Mouse (Mus musculus): ENCODE data around the gene Taar7f. TPM values are rescaled to one million over a fixed set of nuclear protein-coding genes. Genes with fewer than 3 reads are reported as not detected.

The Taar7f gene
- not detected in 2 replicates for polyA plus RNA-seq (2014; fragmentation: Nextera tagmentation; extraction: Ambion mirVana)

DNA sequence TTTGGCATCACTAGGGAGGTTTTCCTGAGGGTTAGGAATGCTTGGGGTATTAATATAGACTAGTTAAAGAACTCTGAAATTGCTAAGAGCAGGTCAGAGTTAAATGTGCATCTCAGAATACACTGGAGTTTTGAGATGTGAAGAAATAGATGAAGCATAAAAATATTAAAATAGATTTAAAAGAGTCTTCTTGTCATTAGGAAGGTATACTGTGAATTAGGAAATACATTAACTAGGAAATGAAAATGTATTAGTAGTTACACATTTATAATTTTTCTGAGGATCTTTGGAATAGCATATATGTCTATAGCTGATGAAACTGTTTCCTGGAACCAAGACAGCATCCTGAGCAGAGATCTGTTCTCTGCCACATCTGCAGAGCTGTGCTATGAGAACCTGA is at the start of gene Taar7f:
Gene Taar7f, plus strand, starts transcription at position 301 of the 400 bp plus-strand sequence.
- DNase-seq (ENCODE audit: low spot score) (no peak), ATAC-seq (replicated peaks; ENCODE audit: low FRiP score) (no peak)
- Histone ChIP-seq H3K36me3 (ENCODE audit: control insufficient read depth, insufficient read depth, low read length) (no peaks in the 10 kb centered on the region), H3K27ac (ENCODE audit: low read depth, low read length) (no peak within 1 kb of the TSS), H3K4me1 (replicated peaks; ENCODE audit: control insufficient read depth, insufficient read depth, low read length) (no peaks in the 10 kb centered on the region), H3K9me3 (ENCODE audit: control insufficient read depth, low read length) (no peaks in the 10 kb centered on the region), H3K27me3 (ENCODE audit: control insufficient read depth, insufficient read depth, low read length) (no peaks in the 10 kb centered on the region), H3K4me3 (ENCODE audit: low read depth, low read length) (no peak within 1 kb of the TSS), H3K4me2 (ENCODE audit: low read depth, low read length, severe bottlenecking) (no peak within 1 kb of the TSS), H3K9ac (ENCODE audit: low read length) (no peak within 1 kb of the TSS)

DNA sequence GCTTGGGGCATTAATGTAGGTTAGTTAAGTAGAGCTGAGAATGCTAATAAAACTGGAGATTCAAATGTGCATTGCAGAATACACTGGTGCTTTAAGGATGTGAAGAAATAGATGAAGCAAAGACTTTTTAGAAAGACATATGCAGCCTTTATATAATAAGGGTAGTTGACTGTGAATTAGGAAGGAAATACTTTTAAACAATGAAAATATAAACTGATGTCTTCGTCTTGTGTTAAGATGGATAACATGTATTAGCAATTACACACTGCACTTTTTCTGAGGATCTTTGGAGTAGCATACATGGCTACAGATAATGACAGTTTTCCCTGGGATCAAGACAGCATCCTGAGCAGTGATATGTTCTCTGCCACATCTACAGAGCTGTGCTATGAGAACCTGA is 49.7 kb upstream of the Taar7f start, which contains the start of gene Taar7b:
Gene Taar7b, plus strand, starts transcription at position 301 of the 400 bp plus-strand sequence.
- Histone ChIP-seq H3K27me3 (ENCODE audit: control insufficient read depth, insufficient read depth, low read length) (no peaks in the 10 kb centered on the region), H3K9me3 (ENCODE audit: control insufficient read depth, low read length) (no peaks in the 10 kb centered on the region), H3K27ac (ENCODE audit: low read depth, low read length) (no peak within 1 kb of the TSS), H3K4me2 (ENCODE audit: low read depth, low read length, severe bottlenecking) (no peak within 1 kb of the TSS), H3K4me3 (ENCODE audit: low read depth, low read length) (no peak within 1 kb of the TSS), H3K36me3 (ENCODE audit: control insufficient read depth, insufficient read depth, low read length) (no peaks in the 10 kb centered on the region), H3K4me1 (replicated peaks; ENCODE audit: control insufficient read depth, insufficient read depth, low read length) (no peaks in the 10 kb centered on the region), H3K9ac (ENCODE audit: low read length) (no peak within 1 kb of the TSS)
- no peak for ATAC-seq (replicated peaks; ENCODE audit: low FRiP score)
- no peak for DNase-seq (ENCODE audit: low spot score)
- 93% methylated on average over 1 of the region's 1 CpGs for WGBS

DNA sequence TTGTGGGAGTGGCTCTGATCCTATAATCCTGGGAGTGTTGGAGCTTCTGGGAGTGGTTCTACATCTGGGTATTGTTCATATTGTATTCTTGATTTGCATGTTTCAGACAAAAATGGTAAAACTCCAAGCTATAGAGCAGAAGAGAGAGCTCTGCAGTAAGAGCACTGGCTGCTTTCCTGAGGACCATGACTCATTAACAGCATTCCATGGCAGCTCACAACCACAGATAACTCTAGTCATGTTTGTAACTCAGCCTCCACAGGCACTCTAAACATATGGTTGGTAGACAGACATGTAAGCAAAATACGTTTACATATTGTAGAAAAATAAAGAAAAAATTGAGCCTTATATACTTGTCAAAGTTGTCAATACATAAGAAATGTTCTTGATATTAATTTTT is 42.9 kb upstream of the Taar7f start:
- ATAC-seq (replicated peaks; ENCODE audit: low FRiP score) = no peak
- Histone ChIP-seq H3K4me2 (ENCODE audit: low read depth, low read length, severe bottlenecking) (no peak overlapping the region), H3K36me3 (ENCODE audit: control insufficient read depth, insufficient read depth, low read length) (no peaks in the 10 kb centered on the region), H3K27ac (ENCODE audit: low read depth, low read length) (no peak overlapping the region), H3K9me3 (ENCODE audit: control insufficient read depth, low read length) (no peaks in the 10 kb centered on the region), H3K4me1 (replicated peaks; ENCODE audit: control insufficient read depth, insufficient read depth, low read length) (no peaks in the 10 kb centered on the region), H3K9ac (ENCODE audit: low read length) (no peak overlapping the region), H3K4me3 (ENCODE audit: low read depth, low read length) (no peak overlapping the region), H3K27me3 (ENCODE audit: control insufficient read depth, insufficient read depth, low read length) (no peaks in the 10 kb centered on the region)
- DNase-seq (ENCODE audit: low spot score) = no peak
- WGBS = 87% methylated on average over 1 of the region's 1 CpGs

DNA sequence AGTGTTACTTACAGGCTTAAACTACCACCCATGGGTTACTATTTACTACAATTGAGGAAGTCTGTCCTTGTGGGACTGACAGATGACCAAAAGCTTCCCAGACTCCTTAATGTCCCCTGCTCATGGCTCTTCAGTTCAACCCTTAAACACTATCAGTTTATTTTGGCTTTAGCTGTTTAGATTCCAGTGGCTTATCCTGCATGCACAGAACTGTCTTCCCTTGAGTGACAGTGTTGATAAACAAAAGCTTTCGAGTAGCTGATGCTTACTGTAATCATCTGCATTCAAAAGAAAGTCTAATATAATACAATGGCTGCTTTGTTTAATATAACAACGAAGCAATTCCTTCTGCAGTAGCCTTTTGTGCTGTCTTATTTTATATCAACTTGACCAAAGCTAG is 42.3 kb upstream of the Taar7f start:
- H3K4me1 ChIP-seq (replicated peaks; ENCODE audit: control insufficient read depth, insufficient read depth, low read length) = no peaks in the 10 kb centered on the region
- H3K4me2 ChIP-seq (ENCODE audit: low read depth, low read length, severe bottlenecking) = no peak overlapping the region
- ATAC-seq (replicated peaks; ENCODE audit: low FRiP score) (no peak), DNase-seq (ENCODE audit: low spot score) (no peak)
- H3K9ac ChIP-seq (ENCODE audit: low read length) = no peak overlapping the region
- no peak overlapping the region for H3K4me3 ChIP-seq (ENCODE audit: low read depth, low read length)
- H3K36me3 ChIP-seq (ENCODE audit: control insufficient read depth, insufficient read depth, low read length) = no peaks in the 10 kb centered on the region
- 79% methylated on average over 2 of the region's 2 CpGs for WGBS
- no peak overlapping the region for H3K27ac ChIP-seq (ENCODE audit: low read depth, low read length)
- H3K9me3 ChIP-seq (ENCODE audit: control insufficient read depth, low read length) = no peaks in the 10 kb centered on the region
- H3K27me3 ChIP-seq (ENCODE audit: control insufficient read depth, insufficient read depth, low read length) = no peaks in the 10 kb centered on the region

DNA sequence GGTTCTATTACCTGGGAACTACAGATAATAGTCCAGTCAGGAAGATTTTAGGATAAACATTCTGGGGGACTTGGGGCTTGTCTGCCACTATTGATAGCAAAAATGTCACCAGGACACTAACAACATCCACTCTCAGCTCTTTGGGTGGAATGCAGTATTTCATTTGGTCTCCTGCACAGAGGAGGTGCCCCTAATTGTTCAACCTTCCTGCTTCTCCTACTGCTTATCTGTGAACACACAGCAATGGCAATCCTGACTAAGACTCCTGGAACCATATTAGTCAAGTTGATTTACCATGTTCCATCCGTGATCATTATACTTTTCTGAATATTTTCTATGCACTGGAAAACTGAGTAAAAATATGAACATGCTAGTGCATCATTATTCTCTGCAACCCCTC is 41.2 kb upstream of the Taar7f start:
- H3K27ac ChIP-seq (ENCODE audit: low read depth, low read length) = no peak overlapping the region
- 97% methylated on average over 1 of the region's 1 CpGs for WGBS
- H3K36me3 ChIP-seq (ENCODE audit: control insufficient read depth, insufficient read depth, low read length) = no peaks in the 10 kb centered on the region
- no peaks in the 10 kb centered on the region for H3K9me3 ChIP-seq (ENCODE audit: control insufficient read depth, low read length)
- H3K9ac ChIP-seq (ENCODE audit: low read length) = no peak overlapping the region
- no peak overlapping the region for H3K4me2 ChIP-seq (ENCODE audit: low read depth, low read length, severe bottlenecking)
- H3K27me3 ChIP-seq (ENCODE audit: control insufficient read depth, insufficient read depth, low read length) = no peaks in the 10 kb centered on the region
- no peak overlapping the region for H3K4me3 ChIP-seq (ENCODE audit: low read depth, low read length)
- DNase-seq (ENCODE audit: low spot score) (no peak), ATAC-seq (replicated peaks; ENCODE audit: low FRiP score) (no peak)
- H3K4me1 ChIP-seq (replicated peaks; ENCODE audit: control insufficient read depth, insufficient read depth, low read length) = no peaks in the 10 kb centered on the region

DNA sequence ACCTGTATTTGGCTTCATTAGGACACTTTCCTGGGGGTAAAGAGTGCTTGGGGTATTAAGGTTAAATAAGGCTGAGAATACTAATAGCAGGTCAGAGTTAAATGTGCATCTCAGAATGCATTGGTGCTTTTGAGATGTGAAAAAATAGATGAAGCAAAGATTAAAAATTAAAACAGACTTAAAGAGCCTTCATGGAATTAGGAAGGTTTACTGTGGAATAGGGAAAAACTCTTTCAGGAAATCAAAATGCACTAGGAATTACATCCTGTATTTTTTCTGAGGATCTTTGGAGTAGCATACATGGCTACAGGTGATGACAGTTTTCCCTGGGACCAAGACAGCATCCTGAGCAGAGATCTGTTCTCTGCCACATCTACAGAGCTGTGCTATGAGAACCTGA is 22.4 kb upstream of the Taar7f start, which contains the start of gene Taar7d:
Gene Taar7d, plus strand, starts transcription at position 301 of the 400 bp plus-strand sequence.
- Histone ChIP-seq H3K9ac (ENCODE audit: low read length) (no peak within 1 kb of the TSS), H3K36me3 (ENCODE audit: control insufficient read depth, insufficient read depth, low read length) (no peaks in the 10 kb centered on the region), H3K4me2 (ENCODE audit: low read depth, low read length, severe bottlenecking) (no peak within 1 kb of the TSS), H3K27ac (ENCODE audit: low read depth, low read length) (no peak within 1 kb of the TSS), H3K9me3 (ENCODE audit: control insufficient read depth, low read length) (no peaks in the 10 kb centered on the region), H3K4me3 (ENCODE audit: low read depth, low read length) (no peak within 1 kb of the TSS), H3K27me3 (ENCODE audit: control insufficient read depth, insufficient read depth, low read length) (no peaks in the 10 kb centered on the region), H3K4me1 (replicated peaks; ENCODE audit: control insufficient read depth, insufficient read depth, low read length) (no peaks in the 10 kb centered on the region)
- DNase-seq (ENCODE audit: low spot score) (no peak), ATAC-seq (replicated peaks; ENCODE audit: low FRiP score) (no peak)

DNA sequence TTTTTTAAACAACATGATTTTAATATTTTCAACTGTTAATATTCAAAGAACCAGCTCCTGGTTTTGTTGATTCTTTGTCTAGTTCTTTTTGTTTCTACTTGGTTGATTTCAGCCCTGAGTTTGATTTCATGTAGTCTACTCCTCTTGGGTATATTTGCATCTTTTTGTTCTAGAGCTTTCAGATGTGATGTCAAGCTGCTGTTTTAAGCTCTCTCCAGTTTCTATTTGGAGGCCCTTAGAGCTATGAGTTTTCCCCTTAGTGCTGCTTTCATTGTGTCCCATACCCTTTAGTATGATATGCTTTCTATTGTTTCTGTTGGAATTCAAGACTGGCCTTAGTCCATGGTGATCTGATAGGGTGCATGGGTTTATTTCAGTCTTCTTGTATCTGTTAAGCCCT is 18.0 kb upstream of the Taar7f start:
- no peaks in the 10 kb centered on the region for H3K9me3 ChIP-seq (ENCODE audit: control insufficient read depth, low read length)
- no peaks in the 10 kb centered on the region for H3K4me1 ChIP-seq (replicated peaks; ENCODE audit: control insufficient read depth, insufficient read depth, low read length)
- DNase-seq (ENCODE audit: low spot score) (no peak), ATAC-seq (replicated peaks; ENCODE audit: low FRiP score) (no peak)
- H3K9ac ChIP-seq (ENCODE audit: low read length) = no peak overlapping the region
- H3K4me3 ChIP-seq (ENCODE audit: low read depth, low read length) = no peak overlapping the region
- no peak overlapping the region for H3K4me2 ChIP-seq (ENCODE audit: low read depth, low read length, severe bottlenecking)
- no peaks in the 10 kb centered on the region for H3K27me3 ChIP-seq (ENCODE audit: control insufficient read depth, insufficient read depth, low read length)
- H3K27ac ChIP-seq (ENCODE audit: low read depth, low read length) = no peak overlapping the region
- H3K36me3 ChIP-seq (ENCODE audit: control insufficient read depth, insufficient read depth, low read length) = no peaks in the 10 kb centered on the region

DNA sequence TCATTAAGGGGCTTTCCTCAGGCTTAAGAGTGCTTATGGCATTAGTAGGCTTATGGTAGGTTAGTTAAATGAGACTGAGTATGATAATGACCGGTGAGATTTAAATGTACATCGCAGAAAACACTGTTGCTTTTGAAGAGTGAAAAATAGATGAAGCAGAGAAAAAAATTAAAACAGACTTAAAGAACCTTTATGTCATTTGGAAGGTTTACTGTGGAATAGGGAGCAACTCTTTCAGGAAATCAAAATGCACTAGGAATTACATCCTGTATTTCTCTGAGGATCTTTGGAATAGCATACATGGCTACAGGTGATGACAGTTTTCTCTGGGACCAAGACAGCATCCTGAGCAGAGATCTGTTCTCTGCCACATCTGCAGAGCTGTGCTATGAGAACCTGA is 12.0 kb upstream of the Taar7f start, which contains the start of gene Taar7e:
Gene Taar7e, plus strand, starts transcription at position 301 of the 400 bp plus-strand sequence.
- Histone ChIP-seq H3K36me3 (ENCODE audit: control insufficient read depth, insufficient read depth, low read length) (no peaks in the 10 kb centered on the region), H3K27me3 (ENCODE audit: control insufficient read depth, insufficient read depth, low read length) (no peaks in the 10 kb centered on the region), H3K4me3 (ENCODE audit: low read depth, low read length) (no peak within 1 kb of the TSS), H3K4me2 (ENCODE audit: low read depth, low read length, severe bottlenecking) (no peak within 1 kb of the TSS), H3K27ac (ENCODE audit: low read depth, low read length) (no peak within 1 kb of the TSS), H3K9me3 (ENCODE audit: control insufficient read depth, low read length) (no peaks in the 10 kb centered on the region), H3K9ac (ENCODE audit: low read length) (no peak within 1 kb of the TSS), H3K4me1 (replicated peaks; ENCODE audit: control insufficient read depth, insufficient read depth, low read length) (no peaks in the 10 kb centered on the region)
- ATAC-seq (replicated peaks; ENCODE audit: low FRiP score) (no peak), DNase-seq (ENCODE audit: low spot score) (no peak)
- 90% methylated on average over 2 of the region's 2 CpGs for WGBS

DNA sequence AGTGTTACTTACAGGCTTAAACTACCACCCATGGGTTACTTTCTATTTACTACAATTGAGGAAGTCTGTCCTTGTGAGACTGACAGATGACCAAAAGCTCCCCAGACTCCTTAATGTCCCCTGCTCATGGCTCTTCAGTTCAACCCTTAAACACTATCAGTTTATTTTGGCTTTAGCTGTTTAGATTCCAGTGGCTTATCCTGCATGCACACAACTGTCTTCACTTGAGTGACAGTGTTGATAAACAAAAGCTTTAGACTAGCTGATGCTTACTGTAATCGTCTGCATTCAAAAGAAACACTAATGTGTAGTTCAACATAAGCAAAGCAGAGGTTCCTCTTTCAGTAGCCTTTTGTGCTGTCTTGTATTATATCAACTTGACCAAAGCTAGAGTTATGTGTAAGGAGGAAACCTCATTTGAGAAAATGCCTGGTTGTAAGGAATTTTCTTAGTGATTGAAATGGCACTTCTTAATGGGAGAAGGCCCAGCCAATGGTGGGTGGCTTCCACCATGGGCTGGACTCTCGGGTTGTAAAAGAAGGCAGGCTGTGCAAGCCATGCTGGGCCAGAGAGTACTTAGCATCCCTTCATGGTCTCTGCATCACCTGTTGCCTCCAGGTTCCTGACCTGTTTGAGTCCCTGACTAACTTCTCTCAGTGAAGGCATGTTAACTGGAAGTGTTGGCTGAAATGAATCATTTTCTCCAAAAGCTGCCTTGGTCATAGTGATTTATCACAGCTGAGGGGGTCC is 9.0 kb upstream of the Taar7f start:
- Histone ChIP-seq H3K4me2 (ENCODE audit: low read depth, low read length, severe bottlenecking) (no peak overlapping the region), H3K27ac (ENCODE audit: low read depth, low read length) (no peak overlapping the region), H3K36me3 (ENCODE audit: control insufficient read depth, insufficient read depth, low read length) (no peaks in the 10 kb centered on the region), H3K27me3 (ENCODE audit: control insufficient read depth, insufficient read depth, low read length) (no peaks in the 10 kb centered on the region), H3K4me3 (ENCODE audit: low read depth, low read length) (no peak overlapping the region), H3K9me3 (ENCODE audit: control insufficient read depth, low read length) (no peaks in the 10 kb centered on the region), H3K4me1 (replicated peaks; ENCODE audit: control insufficient read depth, insufficient read depth, low read length) (no peaks in the 10 kb centered on the region), H3K9ac (ENCODE audit: low read length) (no peak overlapping the region)
- no peak for DNase-seq (ENCODE audit: low spot score)
- 74% methylated on average over 2 of the region's 2 CpGs for WGBS
- no peak for ATAC-seq (replicated peaks; ENCODE audit: low FRiP score)

Data from forebrain, embryonic 11.5 days (tissue).